Mouse (Mus musculus): ENCODE data around the gene Chst11. TPM values are rescaled to one million over a fixed set of nuclear protein-coding genes. Genes with fewer than 3 reads are reported as not detected.
A peak's percentile ranks its signal among the peaks of the same experiment; 100 is the strongest.

Gene Chst11
- polyA plus RNA-seq, 1 experiment, result 10.1 TPM

DNA sequence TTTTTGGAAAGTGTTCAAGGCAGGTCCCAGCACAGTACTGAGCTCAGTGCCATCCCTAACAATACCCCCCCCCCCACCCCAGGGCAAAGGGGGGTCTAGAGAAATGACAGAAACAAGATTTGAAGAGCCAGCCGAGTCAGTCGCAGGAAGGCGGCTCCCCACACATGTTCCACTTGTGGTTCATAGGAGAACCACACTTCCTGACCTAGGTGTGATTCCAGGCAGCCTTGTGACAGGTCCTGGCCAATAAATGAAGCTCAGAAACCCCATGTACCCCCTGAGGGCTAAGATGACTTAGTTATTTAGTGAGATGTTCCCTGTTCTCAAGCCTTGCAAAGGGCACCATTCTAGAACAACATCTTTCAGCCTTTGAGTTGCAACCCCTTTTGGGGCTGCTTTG lies 3.0 kb upstream of the Chst11 start:
- H3K4me1 ChIP-seq (ENCODE audit: control insufficient read depth, insufficient read depth, insufficient read length, low read length), result no peaks in the 10 kb centered on the region
- no peak overlapping the region for H3K27ac ChIP-seq (replicated peaks; ENCODE audit: low read depth, low read length)
- no peak overlapping the region for H3K4me3 ChIP-seq (ENCODE audit: insufficient read depth, low read depth, low read length)

DNA sequence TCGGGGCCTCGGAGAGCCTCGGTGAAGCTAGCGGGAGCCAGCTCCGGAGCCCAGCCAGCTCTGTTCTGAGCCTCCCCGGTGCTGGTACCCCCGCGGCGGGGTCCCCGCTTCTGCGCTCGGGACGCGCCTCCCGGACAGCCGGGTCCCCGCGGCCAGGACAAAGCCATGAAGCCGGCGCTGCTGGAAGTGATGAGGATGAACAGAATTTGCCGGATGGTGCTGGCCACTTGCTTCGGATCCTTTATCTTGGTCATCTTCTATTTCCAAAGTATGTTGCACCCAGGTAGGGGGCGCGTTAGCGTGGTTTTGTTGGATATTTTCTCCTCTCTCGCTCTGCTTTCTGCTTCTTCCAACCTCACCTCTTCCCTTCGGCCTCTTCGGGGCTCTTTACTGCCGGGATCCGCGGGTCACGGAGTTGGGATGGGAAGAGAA lies 418 bp downstream of the Chst11 start:
- Histone ChIP-seq H3K27ac (replicated peaks; ENCODE audit: low read depth, low read length) (peak overlapping the region; percentile 73), H3K4me1 (ENCODE audit: control insufficient read depth, insufficient read depth, insufficient read length, low read length) (peaks cover 16% of the 10 kb centered on the region), H3K4me3 (ENCODE audit: insufficient read depth, low read depth, low read length) (peak overlapping the region; percentile 94)

DNA sequence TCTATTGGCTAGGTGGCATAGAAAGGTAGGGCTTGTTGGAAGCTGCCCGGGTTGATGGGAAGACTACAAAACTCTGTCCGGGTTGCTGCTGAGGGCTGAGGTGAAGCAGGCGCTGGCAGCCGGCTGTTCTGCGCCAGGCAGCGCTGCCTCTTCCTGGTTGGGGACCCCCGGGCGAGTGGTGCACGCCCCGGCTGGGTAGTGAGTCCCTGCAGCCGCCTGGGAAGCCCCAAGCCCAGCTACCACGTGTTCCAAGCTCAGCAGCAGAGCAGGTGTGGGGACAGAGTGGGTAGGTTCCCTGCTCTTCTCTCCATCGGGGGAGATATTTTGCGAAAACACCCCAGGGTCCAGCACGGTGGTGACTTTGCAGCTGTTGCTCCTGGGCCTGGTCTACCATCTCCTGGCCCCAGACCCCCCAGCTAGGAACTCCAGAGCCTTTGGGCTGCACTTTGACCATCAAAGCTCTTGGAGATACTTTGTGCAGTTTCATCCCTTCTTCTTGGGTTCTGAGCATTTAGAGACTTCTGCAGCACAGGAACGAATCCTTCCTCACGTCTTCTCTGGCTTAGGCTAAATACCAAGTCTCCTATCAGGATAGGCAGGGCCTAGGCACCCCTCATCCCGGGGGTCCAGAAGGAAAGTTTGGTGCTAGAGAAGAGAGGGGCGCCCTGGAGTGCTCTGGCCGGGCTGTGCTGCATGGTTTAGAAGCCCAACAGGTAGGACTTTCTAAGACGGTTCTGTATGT lies 1.1 kb downstream of the Chst11 start:
- H3K27ac ChIP-seq (replicated peaks; ENCODE audit: low read depth, low read length), result peak overlapping the region; percentile 73
- H3K4me1 ChIP-seq (ENCODE audit: control insufficient read depth, insufficient read depth, insufficient read length, low read length), result peaks cover 21% of the 10 kb centered on the region
- H3K4me3 ChIP-seq (ENCODE audit: insufficient read depth, low read depth, low read length), result peak overlapping the region; percentile 94

DNA sequence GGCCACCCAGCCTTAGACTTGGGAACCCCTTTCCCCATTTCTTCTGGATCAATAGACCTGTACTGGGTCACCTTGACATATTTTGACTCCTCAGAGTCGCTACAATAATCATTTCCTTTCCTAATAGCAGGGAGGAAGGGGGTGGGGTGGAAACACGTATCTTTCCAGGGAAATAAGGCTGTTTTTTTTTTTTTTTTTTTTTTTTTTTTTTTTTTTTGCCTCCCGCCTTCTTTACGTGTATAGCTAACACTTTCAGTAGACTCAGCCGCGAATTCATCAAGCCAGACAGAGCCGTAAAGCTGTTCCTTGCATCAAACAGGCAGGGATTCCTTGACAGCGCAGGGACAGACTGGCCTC lies 1.7 kb downstream of the Chst11 start:
- Histone ChIP-seq H3K27ac (replicated peaks; ENCODE audit: low read depth, low read length) (peak overlapping the region; percentile 73), H3K4me1 (ENCODE audit: control insufficient read depth, insufficient read depth, insufficient read length, low read length) (peaks cover 26% of the 10 kb centered on the region), H3K4me3 (ENCODE audit: insufficient read depth, low read depth, low read length) (peak overlapping the region; percentile 94)

DNA sequence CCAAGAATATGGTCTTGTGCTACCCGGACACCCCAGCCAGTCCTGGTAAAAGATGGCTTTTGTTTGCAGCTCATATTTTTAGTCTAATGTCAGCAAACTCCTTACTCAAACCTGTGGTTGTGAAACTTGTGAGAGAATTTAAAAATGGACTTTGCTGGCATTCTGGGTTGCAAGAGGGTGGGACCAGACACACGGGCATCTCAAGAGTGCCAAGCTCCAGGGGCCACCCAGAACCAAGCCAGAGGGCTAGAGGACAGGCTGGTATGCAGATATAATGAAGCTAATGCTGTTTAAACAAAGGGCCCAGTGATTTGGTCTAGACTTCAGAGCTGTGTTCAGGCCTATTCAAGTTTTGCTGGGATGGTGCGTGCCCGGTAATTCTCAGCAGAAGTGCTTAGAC lies 2.1 kb downstream of the Chst11 start:
- Histone ChIP-seq H3K4me3 (ENCODE audit: insufficient read depth, low read depth, low read length) (peak overlapping the region; percentile 94), H3K27ac (replicated peaks; ENCODE audit: low read depth, low read length) (peak overlapping the region; percentile 53)

DNA sequence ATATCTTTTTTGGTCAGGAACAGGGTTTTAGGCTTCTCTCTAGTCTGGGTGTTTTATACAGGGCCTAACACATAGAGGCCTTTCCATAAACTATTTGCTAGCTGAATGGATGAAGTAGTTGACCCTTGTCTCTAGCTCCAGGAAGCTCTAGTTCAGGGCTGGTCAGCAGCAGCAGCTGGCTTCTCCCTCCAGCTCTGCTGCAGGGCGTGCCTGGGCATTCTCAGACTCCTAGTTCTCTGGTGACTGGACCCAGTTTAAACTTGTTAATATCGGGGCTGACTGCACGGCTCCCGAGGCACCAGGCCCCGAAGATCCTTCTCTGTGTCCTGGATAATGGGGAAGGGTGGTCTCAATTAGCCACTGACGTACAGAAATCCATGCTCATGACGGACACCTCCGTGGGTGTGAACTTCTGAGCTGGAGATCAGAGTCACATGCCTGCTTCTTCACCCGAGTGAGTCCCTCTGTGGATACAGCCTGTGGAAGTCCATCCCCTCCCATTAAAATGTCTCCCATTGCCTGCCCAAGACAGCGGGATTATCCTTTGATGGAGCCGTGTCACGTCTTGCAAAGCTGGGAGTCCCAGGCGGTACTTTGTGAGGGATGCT lies 4.2 kb downstream of the Chst11 start:
- Histone ChIP-seq H3K4me1 (ENCODE audit: control insufficient read depth, insufficient read depth, insufficient read length, low read length) (peaks cover 39% of the 10 kb centered on the region), H3K27ac (replicated peaks; ENCODE audit: low read depth, low read length) (no peak overlapping the region), H3K4me3 (ENCODE audit: insufficient read depth, low read depth, low read length) (no peak overlapping the region)

More for the DNA sequence above, 2.1 kb downstream of the Chst11 start:
- peaks cover 30% of the 10 kb centered on the region for H3K4me1 ChIP-seq (ENCODE audit: control insufficient read depth, insufficient read depth, insufficient read length, low read length)

DNA sequence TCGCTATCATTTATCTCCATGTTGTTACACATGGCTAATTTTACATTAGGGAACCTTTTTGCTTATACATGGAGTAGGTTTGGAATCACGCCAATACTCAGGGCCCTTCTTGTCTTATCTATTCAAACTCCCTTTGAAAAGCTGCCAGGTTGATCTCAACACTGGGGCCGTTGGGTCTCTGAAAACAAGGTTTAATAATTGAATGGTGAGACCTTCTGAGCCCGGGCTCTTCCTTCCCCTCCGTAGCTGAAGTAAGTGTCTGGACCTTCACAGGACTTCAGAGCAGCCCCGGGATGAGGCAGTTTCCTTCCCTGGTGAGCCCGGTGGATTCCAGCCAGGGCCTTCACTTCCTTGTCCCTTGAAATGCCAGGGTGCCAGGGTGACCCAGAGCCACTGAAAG lies 5.6 kb downstream of the Chst11 start:
- Histone ChIP-seq H3K27ac (replicated peaks; ENCODE audit: low read depth, low read length) (peak overlapping the region; percentile 62), H3K4me3 (ENCODE audit: insufficient read depth, low read depth, low read length) (no peak overlapping the region), H3K4me1 (ENCODE audit: control insufficient read depth, insufficient read depth, insufficient read length, low read length) (peaks cover 48% of the 10 kb centered on the region)

DNA sequence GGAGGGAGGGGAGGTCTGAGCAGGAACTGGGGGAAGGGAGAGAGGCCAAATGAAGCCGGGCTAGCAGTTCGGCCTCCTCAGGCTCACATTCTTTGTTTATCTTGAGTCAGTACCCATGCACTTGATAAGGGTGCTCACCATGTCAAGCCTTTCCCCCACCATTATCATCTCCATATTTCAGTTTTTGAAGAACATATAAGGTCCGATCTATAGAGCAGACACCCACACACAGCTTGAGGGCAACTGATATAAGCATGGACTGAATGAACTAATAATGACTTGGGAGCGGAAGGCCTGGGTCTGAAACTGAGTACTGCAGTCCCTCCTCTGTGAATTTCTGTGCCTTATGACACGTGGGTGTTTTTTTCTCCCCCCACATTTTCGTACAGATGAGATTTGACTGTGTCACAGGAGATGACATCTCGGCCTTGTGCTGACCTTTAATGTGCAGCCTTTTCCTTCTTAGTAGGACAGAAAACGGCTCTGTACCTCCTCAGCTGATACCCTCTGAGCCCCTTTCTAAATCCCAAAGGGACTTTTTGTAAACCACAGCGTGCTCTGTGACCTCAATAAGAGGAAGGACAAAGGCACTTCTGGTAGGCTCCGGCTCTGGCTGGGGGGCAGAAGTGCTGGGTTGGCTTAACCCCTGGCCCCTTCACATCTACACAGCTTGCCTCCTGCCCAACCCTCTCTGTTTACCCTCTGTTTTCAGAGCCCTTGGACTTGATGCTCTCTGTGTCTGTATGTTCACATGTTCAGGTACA lies 6.6 kb downstream of the Chst11 start:
- Histone ChIP-seq H3K4me1 (ENCODE audit: control insufficient read depth, insufficient read depth, insufficient read length, low read length) (peaks cover 49% of the 10 kb centered on the region), H3K4me3 (ENCODE audit: insufficient read depth, low read depth, low read length) (no peak overlapping the region), H3K27ac (replicated peaks; ENCODE audit: low read depth, low read length) (peak overlapping the region; percentile 41)

DNA sequence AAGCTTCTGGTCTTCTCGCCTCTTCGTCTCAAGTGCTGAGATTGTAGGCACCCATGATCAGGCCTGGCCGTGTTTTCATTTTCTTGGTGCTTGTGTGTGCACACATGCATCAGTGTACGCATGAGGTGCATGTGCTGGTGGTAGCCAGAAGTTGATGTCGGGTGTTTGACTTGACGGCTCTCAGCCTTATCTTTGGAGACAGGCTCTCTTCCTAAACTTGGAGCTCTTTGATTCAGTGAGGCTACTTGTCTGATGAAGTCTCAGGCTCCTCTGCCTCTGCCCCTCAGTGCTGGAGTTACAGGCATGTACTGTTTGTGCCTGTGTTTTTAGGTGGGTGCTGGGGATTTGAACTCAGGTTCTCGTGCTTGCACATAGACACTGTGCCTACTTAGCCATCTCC lies 9.0 kb downstream of the Chst11 start:
- peaks cover 47% of the 10 kb centered on the region for H3K4me1 ChIP-seq (ENCODE audit: control insufficient read depth, insufficient read depth, insufficient read length, low read length)
- no peak overlapping the region for H3K27ac ChIP-seq (replicated peaks; ENCODE audit: low read depth, low read length)
- H3K4me3 ChIP-seq (ENCODE audit: insufficient read depth, low read depth, low read length), result no peak overlapping the region

DNA sequence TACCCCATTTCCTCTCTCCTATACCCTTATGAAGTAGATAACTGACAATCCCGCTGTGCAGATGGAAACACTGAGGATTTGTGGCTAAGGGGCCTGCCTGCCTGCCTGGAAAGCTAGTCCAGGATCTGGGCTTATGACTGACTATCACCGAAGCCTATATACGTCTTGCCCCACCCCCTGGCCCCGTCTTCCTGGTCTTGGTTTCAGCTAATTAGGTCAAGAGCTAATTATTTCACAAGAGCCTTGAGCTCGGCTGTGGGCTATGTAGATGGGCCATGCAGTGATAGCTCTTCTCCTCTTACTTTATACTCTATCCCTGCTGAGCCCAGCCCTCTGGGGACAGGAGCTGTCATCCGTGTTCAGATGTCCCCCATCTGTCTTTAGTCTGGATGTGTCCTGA lies 12.2 kb downstream of the Chst11 start:
- H3K4me3 ChIP-seq (ENCODE audit: insufficient read depth, low read depth, low read length), result no peak overlapping the region
- H3K27ac ChIP-seq (replicated peaks; ENCODE audit: low read depth, low read length), result no peak overlapping the region
- peaks cover 41% of the 10 kb centered on the region for H3K4me1 ChIP-seq (ENCODE audit: control insufficient read depth, insufficient read depth, insufficient read length, low read length)

DNA sequence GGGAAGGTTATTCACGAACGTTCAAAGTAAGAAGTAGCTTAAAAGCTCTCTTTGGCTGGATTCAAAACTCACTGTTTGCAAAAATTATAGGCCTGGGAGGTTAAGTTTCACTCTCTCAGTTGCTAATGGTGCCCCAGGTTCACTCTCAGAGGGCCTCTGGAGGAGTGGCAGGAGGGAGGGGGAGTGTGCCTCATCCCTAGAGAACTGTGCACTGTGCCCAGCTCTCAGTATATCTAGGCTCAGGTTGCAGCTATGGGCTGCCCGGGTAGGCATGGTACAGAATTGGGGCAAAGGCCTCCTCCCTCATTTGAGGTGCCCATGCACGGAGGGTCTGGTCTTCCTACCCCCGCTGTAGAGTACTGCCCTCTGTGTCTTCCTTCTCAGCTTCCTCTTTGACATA lies 14.9 kb downstream of the Chst11 start:
- Histone ChIP-seq H3K4me3 (ENCODE audit: insufficient read depth, low read depth, low read length) (no peak overlapping the region), H3K4me1 (ENCODE audit: control insufficient read depth, insufficient read depth, insufficient read length, low read length) (peaks cover 38% of the 10 kb centered on the region), H3K27ac (replicated peaks; ENCODE audit: low read depth, low read length) (no peak overlapping the region)

DNA sequence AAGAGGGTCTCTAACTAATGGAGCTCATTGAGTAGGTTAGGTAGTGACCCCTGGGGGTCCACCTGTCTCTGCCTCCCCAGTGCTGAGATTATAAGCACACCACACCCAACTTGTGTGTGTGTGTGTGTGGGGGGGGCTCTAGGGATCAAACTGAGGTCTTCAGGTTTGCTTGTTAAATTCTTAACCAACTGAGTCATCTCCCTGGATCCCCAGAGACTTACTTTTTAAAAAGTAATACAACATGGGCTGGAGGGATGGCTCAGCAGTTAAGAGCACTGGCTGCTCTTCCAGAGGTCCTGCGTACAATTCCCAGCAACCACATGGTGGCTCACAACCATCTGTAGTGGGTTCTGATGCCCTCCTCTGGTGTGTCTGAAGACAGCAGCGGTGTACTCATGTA lies 15.4 kb downstream of the Chst11 start:
- Histone ChIP-seq H3K4me1 (ENCODE audit: control insufficient read depth, insufficient read depth, insufficient read length, low read length) (peaks cover 41% of the 10 kb centered on the region), H3K4me3 (ENCODE audit: insufficient read depth, low read depth, low read length) (no peak overlapping the region), H3K27ac (replicated peaks; ENCODE audit: low read depth, low read length) (no peak overlapping the region)

DNA sequence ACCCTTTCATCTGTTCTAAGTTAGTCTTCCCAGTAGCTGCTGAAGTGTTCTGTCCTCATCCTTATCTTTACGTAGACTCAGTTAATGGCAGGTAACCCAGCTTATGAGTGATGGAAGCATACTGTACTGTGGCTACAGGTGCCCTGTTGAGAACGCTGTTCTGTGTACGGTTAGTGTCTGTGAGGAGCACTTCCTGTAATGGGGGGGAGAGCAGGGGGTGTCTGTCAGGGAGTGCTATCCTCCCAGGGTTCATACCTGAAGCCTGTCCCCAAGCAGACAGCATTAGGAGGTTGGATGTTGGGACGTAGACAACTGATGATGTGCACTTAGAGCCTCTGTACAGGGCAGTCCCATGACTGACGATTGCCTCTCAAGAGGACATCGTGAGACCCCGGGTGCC lies 18.6 kb downstream of the Chst11 start:
- Histone ChIP-seq H3K27ac (replicated peaks; ENCODE audit: low read depth, low read length) (0 out of 2 replicates have a peak overlapping the region, but pooled peaks have one; percentile 7), H3K4me3 (ENCODE audit: insufficient read depth, low read depth, low read length) (no peak overlapping the region), H3K4me1 (ENCODE audit: control insufficient read depth, insufficient read depth, insufficient read length, low read length) (peaks cover 41% of the 10 kb centered on the region)

DNA sequence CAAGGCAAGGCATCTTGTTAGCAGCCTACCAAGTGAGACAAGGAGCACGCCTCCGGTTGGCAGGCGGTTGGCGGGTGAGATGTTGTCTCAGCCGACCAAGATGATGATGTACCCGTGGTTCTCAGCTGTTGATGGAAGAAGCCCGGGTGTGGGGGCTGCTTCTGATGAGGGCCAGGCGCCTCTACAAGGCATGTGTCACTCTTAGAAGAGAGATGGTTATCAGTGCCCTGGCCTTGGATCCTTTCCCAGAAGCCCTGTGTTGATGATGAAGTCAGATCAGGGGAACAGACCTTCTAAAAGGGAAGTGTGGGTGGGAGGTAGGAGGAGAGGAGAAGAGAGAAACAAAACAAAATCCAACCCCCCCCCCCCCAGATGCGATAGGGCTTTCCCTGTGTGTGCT lies 19.1 kb downstream of the Chst11 start:
- H3K27ac ChIP-seq (replicated peaks; ENCODE audit: low read depth, low read length), result peak overlapping the region; percentile 7; the same call in 1 of the 2 replicates
- peaks cover 41% of the 10 kb centered on the region for H3K4me1 ChIP-seq (ENCODE audit: control insufficient read depth, insufficient read depth, insufficient read length, low read length)
- no peak overlapping the region for H3K4me3 ChIP-seq (ENCODE audit: insufficient read depth, low read depth, low read length)

DNA sequence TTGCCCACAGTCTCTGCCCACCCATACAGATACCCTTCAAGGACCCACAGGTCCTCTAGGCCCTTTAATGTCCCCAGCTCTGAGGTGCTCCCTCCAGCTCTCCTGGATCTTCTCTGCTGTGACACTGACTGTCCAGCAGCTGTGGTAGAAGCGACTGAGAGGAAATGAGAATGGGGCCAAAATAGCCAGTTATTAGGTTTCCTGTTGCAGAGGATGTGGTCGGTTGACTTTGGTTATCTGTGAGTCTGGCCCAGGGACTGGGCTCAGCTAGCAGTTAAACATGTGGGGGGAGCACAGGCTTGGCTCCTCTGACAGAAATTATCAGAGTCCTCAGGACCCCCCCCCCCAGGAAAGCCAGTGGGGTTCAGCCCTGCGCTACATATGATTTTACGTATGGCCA lies 19.7 kb downstream of the Chst11 start:
- Histone ChIP-seq H3K27ac (replicated peaks; ENCODE audit: low read depth, low read length) (peak overlapping the region; percentile 67), H3K4me3 (ENCODE audit: insufficient read depth, low read depth, low read length) (no peak overlapping the region; the same call in 1 of the 2 replicates), H3K4me1 (ENCODE audit: control insufficient read depth, insufficient read depth, insufficient read length, low read length) (peaks cover 40% of the 10 kb centered on the region)

Measured in brown adipose tissue, adult 24 weeks (tissue).